Mouse (Mus musculus) bone marrow, adult 2 months (tissue): ENCODE data around the gene Slc29a4.

Source experiments
- CTCF ChIP-seq: fragments of 200-500 bp; IDR thresholded peaks from 2 replicates; pipeline ENCODE4 v1.5.1; 2011; ENCODE audit warnings: low read length, control low read depth; ENCODE audit not compliant: control insufficient read depth, insufficient read depth
- POLR2A ChIP-seq: fragments of 200-500 bp; IDR thresholded peaks from 2 replicates; pipeline ENCODE4 v1.6.1; 2011; ENCODE audit warnings: low read depth, mild to moderate bottlenecking, control low read depth, low read length, borderline replicate concordance; ENCODE audit not compliant: control insufficient read depth

- TF ChIP-seq POLR2A (no peak), CTCF (0 out of 2 replicates have a peak, but pooled peaks have one; percentile 9)
These were observed 20.1 kb downstream of the Slc29a4 start for GRCm38 (mm10) chr5:142712373-142712772.
